ENCODE assay signal across 23 mouse cellular contexts in the genomic region with DNA sequence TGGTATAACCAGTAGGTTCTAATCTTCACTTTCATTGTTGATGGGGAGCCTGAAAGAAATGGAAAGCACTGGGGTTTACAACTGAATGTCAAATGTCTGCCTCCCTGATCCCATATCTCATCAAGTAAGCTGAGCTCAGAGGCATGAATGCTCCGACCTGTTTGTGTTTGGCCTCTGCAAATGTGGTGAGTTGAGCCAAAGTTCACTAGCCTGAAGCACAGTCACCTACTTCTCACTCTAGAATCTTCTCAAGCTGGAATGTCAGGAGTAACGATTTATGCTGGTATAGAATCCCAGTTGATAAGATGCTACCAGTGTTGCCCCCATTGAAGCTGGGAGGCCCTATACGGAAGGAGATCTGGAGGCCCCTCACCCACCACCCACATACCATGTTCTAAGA.
"Had no signal": no experiment of that assay in that cellular context is flagged by ENCODE, and none has a peak within 500 bp of the region (broad histone marks: within the 10 kb centered on the region; RNA-seq: fewer than 3 reads in every experiment).

No protein-coding gene starts in this region.

- DNase-seq: gastrocnemius, postnatal 14 days; gastrocnemius, postnatal 36 days; heart, adult 2 months; heart, postnatal 10 days; heart, postnatal 4 days; kidney, adult 11 months; kidney, adult 2 months; kidney, adult 9 months; kidney, postnatal 25 days; layer of hippocampus, adult 9-11 months; layer of hippocampus, postnatal 36 days had no signal

- H3K27ac ChIP-seq: heart, adult 2 months; hindbrain, embryonic 10.5 days; hindbrain, embryonic 12.5 days; hindbrain, embryonic 15.5 days; hindbrain, postnatal 0 days; intestine, embryonic 15.5 days; layer of hippocampus, adult 2 months; limb, embryonic 13.5 days; limb, embryonic 15.5 days; liver, embryonic 12.5 days; liver, embryonic 14.5 days had no signal

- H3K9ac ChIP-seq: forebrain, postnatal 0 days; heart, embryonic 12.5 days; hindbrain, embryonic 12.5 days; hindbrain, embryonic 15.5 days; intestine, embryonic 15.5 days; limb, embryonic 13.5 days; limb, embryonic 15.5 days; liver, embryonic 12.5 days; liver, embryonic 14.5 days had no signal

- H3K36me3 ChIP-seq: heart, embryonic 12.5 days; hindbrain, embryonic 10.5 days; hindbrain, embryonic 12.5 days; hindbrain, embryonic 15.5 days; intestine, embryonic 15.5 days; limb, embryonic 13.5 days; limb, embryonic 15.5 days; liver, embryonic 12.5 days had no signal

- H3K4me2 ChIP-seq: heart, embryonic 12.5 days; hindbrain, embryonic 12.5 days; hindbrain, embryonic 15.5 days; intestine, embryonic 15.5 days; limb, embryonic 13.5 days; limb, embryonic 15.5 days; liver, embryonic 12.5 days had no signal

- ATAC-seq: hindbrain, postnatal 0 days; intestine, embryonic 15.5 days; liver, embryonic 12.5 days had no signal

- H3K27me3 ChIP-seq: heart, embryonic 12.5 days; hindbrain, embryonic 15.5 days; intestine, embryonic 15.5 days; limb, embryonic 13.5 days; limb, embryonic 15.5 days; liver, embryonic 12.5 days had no signal

- H3K4me3 ChIP-seq: heart, adult 2 months; heart, embryonic 12.5 days; hindbrain, embryonic 10.5 days; hindbrain, embryonic 12.5 days; hindbrain, embryonic 15.5 days; intestine, embryonic 15.5 days; layer of hippocampus, adult 2 months; limb, embryonic 13.5 days; limb, embryonic 15.5 days; liver, embryonic 12.5 days had no signal

- H3K9me3 ChIP-seq: heart, embryonic 12.5 days; hindbrain, embryonic 10.5 days; hindbrain, embryonic 12.5 days; hindbrain, embryonic 15.5 days; intestine, embryonic 15.5 days; limb, embryonic 13.5 days; limb, embryonic 15.5 days; liver, embryonic 12.5 days had no signal

- H3K4me1 ChIP-seq: heart, embryonic 12.5 days; hindbrain, embryonic 12.5 days; hindbrain, embryonic 15.5 days; intestine, embryonic 15.5 days; limb, embryonic 13.5 days; limb, embryonic 15.5 days had no signal
